Mouse (Mus musculus) olfactory bulb, adult 2 months (tissue): ENCODE data around the gene Jade1. TPM values are rescaled to one million over a fixed set of nuclear protein-coding genes. Genes with fewer than 3 reads are reported as not detected.

Experiments used
- H3K27ac ChIP-seq: fragments of 200-500 bp; 2 replicates; pipeline ENCODE4 v1.5.1; 2012; ENCODE audit warnings: low read depth, low read length; ENCODE audit not compliant: insufficient read depth
- H3K4me1 ChIP-seq: fragments of 200-500 bp; 2 replicates; pipeline ENCODE4 v1.6.1; 2012; ENCODE audit warnings: low read length; ENCODE audit not compliant: control insufficient read depth, insufficient read depth
- H3K4me3 ChIP-seq: fragments of 200-500 bp; 2 replicates; pipeline ENCODE4 v1.5.1; 2012; ENCODE audit warnings: mild to moderate bottlenecking, low read depth, low read length, moderate library complexity; ENCODE audit not compliant: insufficient read depth
- CTCF ChIP-seq: fragments of 200-500 bp; IDR thresholded peaks from 2 replicates; pipeline ENCODE4 v1.5.1; 2012; ENCODE audit warnings: low read depth, mild to moderate bottlenecking, low read length, moderate library complexity; ENCODE audit not compliant: insufficient read depth
- POLR2A ChIP-seq: fragments of 200-500 bp; IDR thresholded peaks from 2 replicates; pipeline ENCODE4 v1.6.1; 2012; ENCODE audit warnings: mild to moderate bottlenecking, low read depth, low read length, moderate library complexity; ENCODE audit not compliant: insufficient read depth
- WGBS: fragments of 180-500 bp; shearing (Covaris S2); methylation state at CpG from one replicate; pipeline ENCODE4 v1.1.7; 2018; 5-methylcytosine and 5-hydroxymethylcytosine counted together
- polyA plus RNA-seq: library from polyadenylated mRNA; stranded (reverse); fragments of >200 nt; gene quantifications from 2 replicates; pipeline ENCODE4 v1.2.4, GENCODE M21; 2012; ENCODE audit warnings: low replicate concordance; ENCODE audit not compliant: missing spikeins, insufficient read depth, insufficient read length

Gene Jade1
- polyA plus RNA-seq, 1 experiment, result not detected

- no peaks in the 10 kb centered on the region for H3K4me1 ChIP-seq
- H3K27ac ChIP-seq, result no peak overlapping the region
- WGBS, result 87% methylated on average over 3 of the region's 3 CpGs
- no peak overlapping the region for H3K4me3 ChIP-seq
- TF ChIP-seq CTCF (no peak), POLR2A (no peak)
Observed at GRCm38 (mm10) chr3:41541313-41541712, 14.2 kb upstream of the Jade1 start.

GRCm38 (mm10) chr3:41544451-41544850, 11.1 kb upstream of the Jade1 start:
- Histone ChIP-seq H3K4me3 (no peak overlapping the region), H3K4me1 (0 out of 2 replicates have a peak, but pooled peaks cover 2% of the 10 kb centered on the region), H3K27ac (no peak overlapping the region)
- WGBS, result 46% methylated on average over 7 of the region's 7 CpGs
- TF ChIP-seq POLR2A (no peak), CTCF (no peak)

- H3K27ac ChIP-seq, result no peak overlapping the region
- no peak overlapping the region for H3K4me3 ChIP-seq
- 86% methylated on average over 5 of the region's 5 CpGs for WGBS
- no peak for TF ChIP-seq POLR2A
- peaks cover 8% of the 10 kb centered on the region for H3K4me1 ChIP-seq
Observed at GRCm38 (mm10) chr3:41547289-41547688, 8.2 kb upstream of the Jade1 start.

DNA sequence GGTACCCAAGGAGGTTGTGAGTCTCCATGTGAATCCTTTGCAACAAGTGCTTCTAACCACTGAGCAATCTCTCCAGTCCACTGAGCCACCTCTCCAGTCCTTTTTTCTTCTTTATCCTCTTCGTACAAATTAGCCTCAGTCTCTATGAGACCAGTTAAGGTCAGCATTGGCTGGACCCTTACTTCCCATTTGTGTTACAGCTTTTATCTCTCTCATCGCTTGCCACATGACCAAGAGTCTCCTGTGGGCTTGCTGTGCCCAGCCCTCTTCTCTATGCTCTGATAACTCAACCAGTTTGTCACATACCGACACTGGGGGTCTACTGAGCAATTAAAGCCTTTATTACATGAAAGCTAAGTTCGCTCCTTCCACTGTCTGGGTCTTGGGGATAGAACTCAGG, 7.3 kb upstream of the Jade1 start:
- 88% methylated on average over 4 of the region's 4 CpGs for WGBS
- peaks cover 12% of the 10 kb centered on the region for H3K4me1 ChIP-seq
- H3K4me3 ChIP-seq, result no peak overlapping the region
- TF ChIP-seq CTCF (no peak), POLR2A (no peak)
- H3K27ac ChIP-seq, result no peak overlapping the region

DNA sequence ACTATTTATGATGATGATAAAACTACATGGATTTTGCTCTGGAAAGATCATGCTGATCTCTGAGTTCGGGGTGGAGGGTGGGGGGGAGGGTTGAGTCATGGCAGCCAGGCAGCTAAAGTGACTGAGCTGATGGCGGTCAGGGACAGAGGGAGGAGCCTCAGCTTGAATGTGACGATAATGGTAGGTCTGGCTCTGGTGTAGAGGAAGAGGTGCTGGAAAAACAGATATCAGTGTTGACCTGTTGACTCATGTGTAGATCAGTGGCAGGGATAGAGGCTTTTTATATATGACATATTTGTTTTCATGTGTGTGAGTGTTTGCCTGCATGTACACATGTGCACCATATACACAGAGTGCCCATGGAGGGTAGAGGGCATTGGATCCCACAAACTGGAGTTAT, 3.9 kb upstream of the Jade1 start:
- no peak for TF ChIP-seq CTCF
- Histone ChIP-seq H3K4me3 (no peak overlapping the region), H3K4me1 (peaks cover 12% of the 10 kb centered on the region), H3K27ac (no peak overlapping the region)
- WGBS, result 81% methylated on average over 3 of the region's 3 CpGs

DNA sequence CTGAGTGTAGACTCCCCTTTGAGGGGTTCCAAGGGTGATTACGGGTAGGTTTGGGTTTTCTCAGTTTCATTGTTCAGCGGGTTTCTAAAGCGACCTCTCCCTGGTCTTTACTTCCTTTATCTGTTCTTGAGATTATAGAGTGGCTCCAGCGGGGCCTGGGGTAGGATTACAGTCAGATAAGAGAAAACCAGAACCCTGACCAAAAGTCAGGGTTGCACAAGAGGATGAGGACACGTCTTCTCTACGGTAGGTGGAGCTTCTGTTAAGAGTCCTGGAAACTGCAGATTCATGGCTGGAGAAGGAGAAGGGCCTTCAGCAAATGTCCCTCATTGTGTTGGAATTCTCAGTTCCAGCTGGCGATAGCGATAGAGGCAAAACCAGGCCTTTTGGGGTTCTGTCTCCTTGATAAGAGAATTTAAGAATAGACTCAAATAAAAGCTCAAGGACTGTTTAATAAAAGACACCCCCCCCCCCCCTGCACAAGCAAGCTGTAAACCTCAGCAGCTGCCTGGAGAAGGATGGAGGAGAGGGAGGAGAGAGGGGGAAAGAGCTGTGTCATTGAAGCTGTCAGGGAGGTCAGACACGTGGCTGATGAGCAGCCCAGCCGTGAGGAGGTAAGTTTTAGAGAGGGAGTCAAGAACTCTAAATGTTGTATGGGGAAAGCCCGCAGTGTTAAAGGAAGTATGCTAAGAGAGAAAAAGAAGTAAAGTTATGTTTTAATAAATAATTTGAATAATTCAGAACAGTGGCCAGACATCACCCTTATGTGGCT, 2.6 kb upstream of the Jade1 start:
- TF ChIP-seq CTCF, result no peak
- TF ChIP-seq POLR2A, result no peak
- Histone ChIP-seq H3K4me3 (no peak overlapping the region), H3K4me1 (peaks cover 12% of the 10 kb centered on the region), H3K27ac (no peak overlapping the region)
- 81% methylated on average over 11 of the region's 11 CpGs for WGBS

- Histone ChIP-seq H3K4me1 (peaks cover 12% of the 10 kb centered on the region), H3K4me3 (no peak overlapping the region), H3K27ac (no peak overlapping the region; the same call in 1 of the 2 replicates)
- TF ChIP-seq POLR2A (no peak), CTCF (no peak)
- 64% methylated on average over 4 of the region's 4 CpGs for WGBS
Observed at GRCm38 (mm10) chr3:41553681-41554080, 1.9 kb upstream of the Jade1 start.

DNA sequence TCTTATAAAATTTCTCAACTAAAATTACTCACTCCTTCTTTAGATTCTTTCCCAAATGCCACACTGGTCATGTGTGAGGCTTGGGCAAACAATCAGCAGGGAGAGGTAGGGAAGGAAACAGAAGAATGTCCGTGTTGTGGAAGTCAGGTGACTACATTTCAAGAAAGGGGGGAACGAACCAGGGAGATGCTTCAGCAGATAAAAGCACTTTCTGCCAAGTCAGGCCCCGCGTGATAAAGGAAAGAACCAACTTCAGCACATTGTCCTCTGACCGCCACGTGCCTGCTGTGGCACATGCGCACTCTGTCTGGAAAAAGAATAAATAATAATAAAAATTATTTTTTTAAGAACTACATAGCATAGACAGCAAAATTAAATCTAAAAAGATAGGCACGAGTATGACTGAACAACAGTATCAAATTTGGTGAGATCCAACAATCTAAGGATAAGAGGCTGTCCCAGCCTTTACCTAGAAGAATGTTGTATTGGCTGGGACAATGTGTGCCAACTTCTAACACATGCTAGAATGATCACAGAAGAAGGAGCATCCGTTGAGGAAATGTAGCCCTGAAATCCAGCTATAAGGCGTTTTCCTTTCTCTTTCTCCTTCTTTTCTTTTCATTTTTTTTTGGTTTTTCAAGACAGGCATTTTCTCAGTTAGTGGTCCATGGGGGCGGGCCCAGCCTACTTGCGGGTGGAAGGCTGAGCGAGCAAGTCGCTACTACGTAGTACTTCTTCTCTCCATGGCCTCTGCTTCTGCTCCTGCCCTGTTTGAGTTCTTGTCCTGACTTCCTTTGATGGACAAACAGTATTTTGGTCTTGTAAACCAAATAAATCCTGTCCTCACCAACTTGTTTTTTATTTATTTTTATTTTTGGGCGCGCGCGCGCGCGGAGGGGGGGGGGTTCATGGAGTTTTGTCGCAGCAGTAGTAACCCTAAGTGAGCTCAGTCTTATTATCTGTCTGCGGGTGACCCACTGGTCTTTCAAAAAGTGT, 753 bp upstream of the Jade1 start:
- peaks cover 10% of the 10 kb centered on the region for H3K4me1 ChIP-seq
- no peak overlapping the region for H3K4me3 ChIP-seq
- TF ChIP-seq POLR2A, result no peak
- TF ChIP-seq CTCF, result no peak
- H3K27ac ChIP-seq, result no peak overlapping the region
- WGBS, result 94% methylated on average over 24 of the region's 24 CpGs

DNA sequence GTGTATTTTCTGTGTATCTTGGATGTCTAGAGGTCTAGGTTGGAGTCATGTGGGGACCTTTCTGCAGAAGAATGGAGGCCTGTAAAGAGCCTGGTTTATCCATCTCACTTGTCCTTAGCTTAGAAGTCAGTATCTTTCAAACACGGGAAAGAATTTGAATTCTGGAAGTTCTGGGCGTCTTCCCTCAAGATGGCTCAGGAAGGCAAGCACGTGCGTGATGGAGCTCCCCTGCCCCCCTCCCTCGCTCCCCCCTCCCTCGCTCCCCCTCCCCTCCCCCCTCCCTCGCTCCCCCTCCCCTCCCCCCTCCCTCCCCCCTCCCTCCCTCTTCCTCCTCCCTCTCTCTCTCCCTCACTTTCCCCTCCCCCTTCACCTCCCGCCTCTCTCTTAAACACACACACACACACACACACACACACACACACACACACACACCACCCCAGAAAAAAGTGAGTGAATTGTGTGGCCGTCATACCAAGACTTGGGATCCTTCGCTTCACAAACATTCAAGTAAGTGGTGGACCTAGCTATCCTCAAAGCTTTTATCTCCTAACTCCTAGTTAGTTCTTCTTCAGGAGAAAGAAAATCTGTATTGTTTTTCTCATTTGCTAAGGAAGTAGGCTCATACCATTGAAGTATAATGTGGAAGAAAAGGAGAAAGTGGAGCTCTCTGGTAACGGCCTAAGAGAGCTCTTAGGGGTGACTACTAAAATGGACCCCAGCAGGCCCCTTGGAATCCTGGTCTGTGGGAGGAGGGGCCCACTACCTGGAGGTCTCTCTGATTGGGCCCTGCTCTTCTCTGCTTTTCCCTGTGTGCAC, 1.1 kb downstream of the Jade1 start:
- no peak overlapping the region for H3K27ac ChIP-seq
- H3K4me1 ChIP-seq, result peaks cover 4% of the 10 kb centered on the region; the same call in 1 of the 2 replicates
- 92% methylated on average over 8 of the region's 11 CpGs for WGBS
- TF ChIP-seq POLR2A (no peak), CTCF (no peak)
- no peak overlapping the region for H3K4me3 ChIP-seq
